Mouse (Mus musculus) MN1 (cell line): ENCODE measurements around the gene 5730409E04Rik.

Source experiments
- DNase-seq: peaks from one replicate; pipeline ENCODE4 v3.0.0-alpha.2; 2016; ENCODE audit warnings: low spot score

5730409E04Rik gene

DNA sequence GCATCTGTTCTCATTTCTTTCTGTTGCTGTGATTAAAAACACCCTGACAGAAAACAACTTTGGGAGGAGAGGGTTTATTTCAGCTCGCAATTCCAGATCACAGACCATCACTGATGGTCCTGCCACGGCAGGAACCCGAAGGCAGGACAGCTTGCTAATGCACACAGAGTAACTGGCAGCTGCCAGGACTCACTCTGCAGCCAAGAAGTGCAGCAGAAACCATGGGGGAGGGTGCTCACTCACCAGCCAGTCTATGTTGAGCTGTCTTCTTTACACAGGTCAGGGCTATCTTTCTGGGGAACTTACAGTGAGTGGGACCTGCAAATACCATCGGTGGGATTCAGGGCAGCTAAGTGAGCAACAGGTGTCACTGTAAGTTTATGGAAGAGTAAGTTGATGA, 27.8 kb downstream of the 5730409E04Rik start:
- DNase-seq: no peak

- DNase-seq: no peak
Observed at GRCm38 (mm10) chr4:126639339-126639738, 29.7 kb downstream of the 5730409E04Rik start.

DNA sequence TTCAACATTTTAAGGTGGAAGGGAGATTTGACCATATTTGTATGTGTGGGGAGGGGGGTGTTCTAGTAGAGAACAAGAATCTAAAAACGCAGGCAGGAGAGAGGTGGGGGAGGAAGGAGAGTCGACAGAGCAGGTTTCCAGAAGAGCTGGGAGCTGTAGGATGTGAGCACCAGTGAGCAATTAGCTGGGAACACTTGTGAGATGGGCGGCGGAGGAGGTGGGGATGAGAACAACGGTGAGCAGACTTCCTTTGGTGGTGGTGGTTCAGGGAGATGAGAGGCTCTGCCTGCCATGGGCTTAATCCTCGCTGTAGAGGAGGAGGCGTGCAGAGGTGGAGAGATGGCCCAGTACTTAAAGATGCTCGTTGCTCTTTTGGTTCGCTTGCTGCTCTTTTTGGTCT, 32.3 kb downstream of the 5730409E04Rik start:
- no peak for DNase-seq

DNA sequence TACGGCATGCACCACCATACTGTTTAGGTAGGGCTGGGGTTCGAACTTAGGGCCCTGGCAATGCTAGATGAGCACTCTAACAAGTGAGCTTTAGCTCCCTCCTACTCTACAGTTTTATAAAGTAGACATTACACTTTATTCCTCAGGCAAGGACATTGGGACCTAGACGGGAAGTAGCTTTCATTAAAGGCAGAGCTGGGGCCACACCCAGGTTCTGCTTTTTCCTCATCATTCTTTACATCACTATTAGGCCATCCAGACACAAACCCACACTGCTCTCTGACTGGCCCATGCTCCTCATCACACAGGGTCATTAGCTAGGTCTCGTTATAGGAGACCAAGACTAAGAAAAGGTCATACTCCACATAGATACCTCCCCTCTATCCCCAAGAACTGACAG, 34.2 kb downstream of the 5730409E04Rik start:
- no peak for DNase-seq

- no peak for DNase-seq
Observed at GRCm38 (mm10) chr4:126644333-126644963, 34.8 kb downstream of the 5730409E04Rik start.

DNA sequence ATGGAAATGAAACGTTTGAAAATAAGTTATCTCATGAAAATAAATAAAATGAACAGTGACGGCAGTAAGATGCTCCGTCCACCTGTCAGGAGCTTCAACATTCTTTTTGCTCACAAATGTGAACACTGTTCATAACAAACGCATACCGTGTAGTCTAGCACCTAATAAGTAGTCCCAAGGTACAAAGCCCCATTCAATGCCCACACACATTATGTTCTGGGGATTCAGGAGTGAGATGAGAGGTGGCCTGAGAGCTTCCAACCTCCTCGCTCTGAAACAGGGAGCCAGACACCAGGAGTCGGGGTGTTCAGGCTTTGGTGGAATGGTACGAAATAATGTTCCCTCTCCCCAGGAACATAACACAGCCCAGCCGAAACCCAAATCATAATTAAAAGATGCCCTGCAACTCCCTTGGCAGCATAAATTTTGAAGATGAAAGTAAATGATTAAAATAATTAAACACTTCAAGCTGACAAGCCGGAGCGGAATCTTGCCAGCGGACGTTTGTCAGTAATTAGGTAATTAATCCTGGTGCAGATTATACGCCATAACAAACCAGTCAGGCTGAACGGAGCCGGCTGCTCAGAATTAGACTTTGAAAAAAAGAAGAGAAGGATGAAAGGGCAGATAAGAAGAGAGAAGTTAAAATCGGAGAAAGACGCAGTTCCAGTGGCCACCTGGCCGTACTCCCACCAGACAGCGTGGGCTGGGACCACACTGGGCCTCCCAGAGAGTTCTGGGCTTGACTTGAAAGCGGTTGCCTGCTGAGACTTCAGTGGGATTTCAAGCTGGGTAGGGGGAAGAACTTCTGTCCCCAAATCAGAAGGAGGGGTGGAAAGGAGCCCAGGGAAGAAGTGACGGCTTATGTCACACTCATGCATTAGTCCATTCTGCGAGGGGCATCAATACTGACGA, 38.6 kb downstream of the 5730409E04Rik start:
- peak; percentile 13 for DNase-seq

- no peak for DNase-seq
Observed at GRCm38 (mm10) chr4:126653148-126653547, 43.5 kb downstream of the 5730409E04Rik start.

DNA sequence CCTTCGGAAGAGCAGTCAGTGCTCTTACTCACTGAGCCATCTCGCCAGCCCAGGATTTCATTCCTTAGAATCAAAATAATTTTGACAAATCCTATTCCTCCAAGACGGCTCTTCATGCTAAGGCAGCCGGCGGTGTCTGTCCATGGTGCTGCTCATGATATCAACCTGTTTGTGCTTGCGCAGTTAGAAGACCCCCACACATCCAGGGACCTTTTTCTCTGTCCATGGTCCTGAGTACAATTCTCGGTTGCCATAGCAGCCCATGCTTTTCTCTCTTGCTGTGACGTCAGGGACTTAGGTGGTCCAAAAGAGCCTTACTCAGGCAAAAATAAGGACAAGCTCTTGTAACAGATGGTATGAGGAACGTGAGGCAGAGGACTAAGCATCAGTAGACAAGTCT, 45.7 kb downstream of the 5730409E04Rik start:
- no peak for DNase-seq

GRCm38 (mm10) chr4:126661249-126661648, 51.6 kb downstream of the 5730409E04Rik start:
- no peak for DNase-seq
